8 mouse cellular contexts compared by ENCODE assay signal in the genomic region with DNA sequence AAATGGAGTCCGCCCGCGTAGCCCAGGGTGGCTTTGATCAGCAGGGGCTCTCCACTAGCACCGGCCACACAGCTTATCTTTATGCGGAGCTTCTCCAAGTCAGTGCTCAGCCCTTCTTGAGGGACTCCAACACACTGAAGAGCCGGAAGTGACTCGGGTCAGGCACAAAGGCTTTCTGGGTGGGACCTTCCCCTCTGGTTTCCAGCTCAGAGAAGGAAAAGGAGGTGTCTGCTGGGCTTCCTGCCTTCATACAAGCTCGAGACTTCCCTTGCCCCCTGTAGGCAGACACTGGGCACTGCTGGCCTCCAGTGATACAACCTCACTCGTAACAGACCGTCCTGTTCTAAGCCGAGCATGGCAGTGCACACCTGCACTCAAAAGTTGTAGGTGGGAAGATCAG. TPM values are rescaled to one million over a fixed set of nuclear protein-coding genes. Genes with fewer than 3 reads are reported as not detected.
DNase-seq lines count a peak whose midpoint lies in the region; ATAC-seq and TF ChIP-seq lines count a peak whose summit lies in the region.

No protein-coding gene starts in this region.

- H3K4me3 ChIP-seq in forebrain, postnatal 0 days (ENCODE audit: low read depth, low read length) = no peak overlapping the region
- no peak overlapping the region for H3K4me3 ChIP-seq in forebrain, embryonic 16.5 days (replicated peaks; ENCODE audit: low read length)
- no peak overlapping the region for H3K4me3 ChIP-seq in liver, embryonic 16.5 days (ENCODE audit: low read depth, low read length)

- no peak overlapping the region for H3K27ac ChIP-seq in forebrain, postnatal 0 days (ENCODE audit: low read depth, low read length)
- no peak overlapping the region for H3K27ac ChIP-seq in forebrain, embryonic 16.5 days (ENCODE audit: low read length)
- H3K27ac ChIP-seq in liver, embryonic 16.5 days (ENCODE audit: low read length) = no peak overlapping the region

- peak; percentile 38 for TF ChIP-seq CTCF in forebrain, postnatal 0 days (IDR thresholded peaks at IDR 0.05; ENCODE audit: low read depth)

- no peaks in the 10 kb centered on the region for H3K9me3 ChIP-seq in forebrain, postnatal 0 days (ENCODE audit: low read length)
- H3K9me3 ChIP-seq in forebrain, embryonic 16.5 days (ENCODE audit: control insufficient read depth, low read length) = no peaks in the 10 kb centered on the region
- no peaks in the 10 kb centered on the region for H3K9me3 ChIP-seq in liver, embryonic 16.5 days (replicated peaks; ENCODE audit: control insufficient read depth, low read length)

- intact Hi-C loops in heart, postnatal 14 days (cut with DNase I) = no loop called here

- no peak for DNase-seq in forebrain, postnatal 0 days
- peak; percentile 95 for DNase-seq in ZHBTc4 (ENCODE audit: low read depth, low spot score)
- DNase-seq in heart, postnatal 14 days = peak; percentile 65 to 69
- DNase-seq in thymus, postnatal 25 days = peak; percentile 62
- DNase-seq in cerebellum, adult 9-11 months = no peak
- no peak for DNase-seq in ovary, postnatal 14 days (ENCODE audit: low spot score)

- WGBS in forebrain, postnatal 0 days = 83% methylated on average over 11 of the region's 11 CpGs
- WGBS in forebrain, embryonic 16.5 days = 87% methylated on average over 11 of the region's 11 CpGs
- WGBS in liver, embryonic 16.5 days (ENCODE audit: insufficient replicate concordance) = 27% methylated on average over 11 of the region's 11 CpGs

- ATAC-seq in forebrain, postnatal 0 days = no peak
- no peak for ATAC-seq in forebrain, embryonic 16.5 days
- ATAC-seq in liver, embryonic 16.5 days (ENCODE audit: low read depth) = peak; percentile 32; the same call in 1 of the 2 replicates

- H3K36me3 ChIP-seq in forebrain, postnatal 0 days (ENCODE audit: insufficient read depth) = peaks cover 4% of the 10 kb centered on the region; the same call in 1 of the 2 replicates
- no peaks in the 10 kb centered on the region for H3K36me3 ChIP-seq in forebrain, embryonic 16.5 days (ENCODE audit: control insufficient read depth, insufficient read depth)
- H3K36me3 ChIP-seq in liver, embryonic 16.5 days (ENCODE audit: control insufficient read depth, insufficient read depth) = no peaks in the 10 kb centered on the region

- H3K9ac ChIP-seq in forebrain, postnatal 0 days = no peak overlapping the region
- H3K9ac ChIP-seq in forebrain, embryonic 16.5 days (replicated peaks; ENCODE audit: low read depth, low read length) = no peak overlapping the region
- H3K9ac ChIP-seq in liver, embryonic 16.5 days (ENCODE audit: low read depth, low read length) = no peak overlapping the region

- H3K27me3 ChIP-seq in forebrain, postnatal 0 days (ENCODE audit: insufficient read depth, low read length) = no peaks in the 10 kb centered on the region
- H3K27me3 ChIP-seq in forebrain, embryonic 16.5 days (replicated peaks; ENCODE audit: control insufficient read depth, insufficient read depth, low read length) = no peaks in the 10 kb centered on the region
- no peaks in the 10 kb centered on the region for H3K27me3 ChIP-seq in liver, embryonic 16.5 days (ENCODE audit: control insufficient read depth, insufficient read depth, low read depth, low read length)

- H3K4me1 ChIP-seq in forebrain, postnatal 0 days (ENCODE audit: insufficient read depth) = peaks cover 9% of the 10 kb centered on the region; the same call in 1 of the 2 replicates
- H3K4me1 ChIP-seq in forebrain, embryonic 16.5 days (replicated peaks; ENCODE audit: control insufficient read depth, insufficient read depth, low read length) = peaks cover 24% of the 10 kb centered on the region
- peaks cover 14% of the 10 kb centered on the region for H3K4me1 ChIP-seq in liver, embryonic 16.5 days (ENCODE audit: control insufficient read depth, low read depth, low read length)

- no peak overlapping the region for H3K4me2 ChIP-seq in forebrain, postnatal 0 days (ENCODE audit: low read depth)
- H3K4me2 ChIP-seq in forebrain, embryonic 16.5 days (ENCODE audit: low read length) = no peak overlapping the region
- H3K4me2 ChIP-seq in liver, embryonic 16.5 days (ENCODE audit: low read depth, low read length) = no peak overlapping the region

RNA-seq across cellular contexts. Expression of gene Tmem184b, which starts 6.6 kb away (rescaled TPM):
- total RNA-seq in forebrain, postnatal 0 days (2014; rRNA removed) = 32.0 and 41.9 TPM in 2 replicates
- polyA plus RNA-seq in forebrain, postnatal 0 days (2015; fragmentation: Nextera tagmentation; extraction: Ambion mirVana) = 22.9 and 30.3 TPM in 2 replicates
- 43.4 and 44.0 TPM in 2 replicates for polyA plus RNA-seq in forebrain, embryonic 16.5 days (2015; fragmentation: Nextera tagmentation; extraction: Ambion mirVana)
- 10 to 100 TPM; 52.8 to 55.6 TPM for total RNA-seq in heart, postnatal 14 days (2021)
- polyA plus RNA-seq in liver, embryonic 16.5 days (2015; fragmentation: Nextera tagmentation; extraction: Ambion mirVana) = 10.4 and 12.1 TPM in 2 replicates

RNA-seq across cellular contexts. Expression of gene Maff, which starts 50.3 kb away (rescaled TPM):
- total RNA-seq in forebrain, postnatal 0 days (2014; rRNA removed) = 2.5 and 3.0 TPM in 2 replicates
- 0.74 and 1.1 TPM in 2 replicates for polyA plus RNA-seq in forebrain, postnatal 0 days (2015; fragmentation: Nextera tagmentation; extraction: Ambion mirVana)
- 0.97 and 1.1 TPM in 2 replicates for polyA plus RNA-seq in forebrain, embryonic 16.5 days (2015; fragmentation: Nextera tagmentation; extraction: Ambion mirVana)
- total RNA-seq in heart, postnatal 14 days (2021) = 1 to 10 TPM; 6.2 to 6.9 TPM
- polyA plus RNA-seq in liver, embryonic 16.5 days (2015; fragmentation: Nextera tagmentation; extraction: Ambion mirVana) = 2.3 and 3.3 TPM in 2 replicates

RNA-seq across cellular contexts. Expression of gene Csnk1e, which starts 58.6 kb away (rescaled TPM):
- total RNA-seq in forebrain, postnatal 0 days (2014; rRNA removed) = 398 and 490 TPM in 2 replicates
- 160 and 248 TPM in 2 replicates for polyA plus RNA-seq in forebrain, postnatal 0 days (2015; fragmentation: Nextera tagmentation; extraction: Ambion mirVana)
- 234 and 240 TPM in 2 replicates for polyA plus RNA-seq in forebrain, embryonic 16.5 days (2015; fragmentation: Nextera tagmentation; extraction: Ambion mirVana)
- 10 to 100 TPM; 62.3 to 67.3 TPM for total RNA-seq in heart, postnatal 14 days (2021)
- 4.2 and 4.8 TPM in 2 replicates for polyA plus RNA-seq in liver, embryonic 16.5 days (2015; fragmentation: Nextera tagmentation; extraction: Ambion mirVana)

Comparison
In these comparisons a context has a peak if more than half of its experiments do, and no peak if none do; other contexts are left out.
1. DNase-seq: peak in ZHBTc4 (single experiment), heart, postnatal 14 days (2 of 2) and thymus, postnatal 25 days (single experiment); none in forebrain, postnatal 0 days (single experiment), cerebellum, adult 9-11 months (single experiment) and ovary, postnatal 14 days (single experiment).
2. RNA of gene Csnk1e, which starts 58.6 kb away (polyA plus RNA-seq): 160 to 248 TPM in forebrain, postnatal 0 days and 234 to 240 TPM in forebrain, embryonic 16.5 days; 4.2 to 4.8 TPM in liver, embryonic 16.5 days; every median in the first group is over 10 times any median in the second.